Mouse (Mus musculus): ENCODE measurements around the gene Asxl2. TPM values are rescaled to one million over a fixed set of nuclear protein-coding genes. Genes with fewer than 3 reads are reported as not detected.

Gene Asxl2
- polyA plus RNA-seq, 1 experiment, result 17.3 TPM

DNA sequence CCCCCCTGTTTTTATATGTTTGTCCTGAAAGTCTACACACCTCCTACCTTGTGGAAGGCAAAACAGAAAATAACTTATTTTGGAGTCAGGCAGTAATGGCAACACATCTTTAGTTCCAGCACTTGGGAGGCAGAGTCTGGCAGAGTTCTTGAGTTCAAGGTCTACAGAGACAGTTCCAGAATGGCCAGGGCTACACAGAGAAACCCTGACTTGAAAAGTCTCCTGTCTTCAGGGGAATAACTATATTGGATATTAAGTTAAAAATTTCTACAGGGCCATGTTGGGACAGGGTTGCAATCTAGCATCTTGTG, 3.7 kb downstream of the Asxl2 start:
- no peak overlapping the region for H3K4me3 ChIP-seq (ENCODE audit: control insufficient read depth, insufficient read depth, low read length)
- TF ChIP-seq POLR2A (IDR thresholded peaks at IDR 0.05; ENCODE audit: control insufficient read depth, extremely low read depth, insufficient read depth, low read length, poor library complexity), result no peak
- no peak for TF ChIP-seq CTCF (IDR thresholded peaks at IDR 0.05; ENCODE audit: borderline replicate concordance, control insufficient read depth, extremely low read depth, insufficient read depth, low read length, poor library complexity)
- no peaks in the 10 kb centered on the region for H3K27me3 ChIP-seq (ENCODE audit: control insufficient read depth, insufficient read depth, low read length)
- no peak overlapping the region for H3K27ac ChIP-seq (ENCODE audit: control insufficient read depth, insufficient read depth, low read length)
- DNase-seq, result no peak
- no peaks in the 10 kb centered on the region for H3K36me3 ChIP-seq (ENCODE audit: control insufficient read depth, insufficient read depth, low read length)
- peaks cover 5% of the 10 kb centered on the region; the same call in 1 of the 2 replicates for H3K4me1 ChIP-seq (replicated peaks; ENCODE audit: control insufficient read depth, insufficient read depth, low read length)

GRCm38 (mm10) chr12:3430985-3431384, 4.3 kb downstream of the Asxl2 start:
- no peak for DNase-seq
- H3K4me3 ChIP-seq (ENCODE audit: control insufficient read depth, insufficient read depth, low read length), result no peak overlapping the region
- H3K27ac ChIP-seq (ENCODE audit: control insufficient read depth, insufficient read depth, low read length), result no peak overlapping the region
- H3K36me3 ChIP-seq (ENCODE audit: control insufficient read depth, insufficient read depth, low read length), result no peaks in the 10 kb centered on the region
- 0 out of 2 replicates have a peak, but pooled peaks cover 2% of the 10 kb centered on the region for H3K4me1 ChIP-seq (replicated peaks; ENCODE audit: control insufficient read depth, insufficient read depth, low read length)
- H3K27me3 ChIP-seq (ENCODE audit: control insufficient read depth, insufficient read depth, low read length), result no peaks in the 10 kb centered on the region
- TF ChIP-seq CTCF (IDR thresholded peaks at IDR 0.05; ENCODE audit: borderline replicate concordance, control insufficient read depth, extremely low read depth, insufficient read depth, low read length, poor library complexity) (no peak), POLR2A (IDR thresholded peaks at IDR 0.05; ENCODE audit: control insufficient read depth, extremely low read depth, insufficient read depth, low read length, poor library complexity) (no peak)

DNA sequence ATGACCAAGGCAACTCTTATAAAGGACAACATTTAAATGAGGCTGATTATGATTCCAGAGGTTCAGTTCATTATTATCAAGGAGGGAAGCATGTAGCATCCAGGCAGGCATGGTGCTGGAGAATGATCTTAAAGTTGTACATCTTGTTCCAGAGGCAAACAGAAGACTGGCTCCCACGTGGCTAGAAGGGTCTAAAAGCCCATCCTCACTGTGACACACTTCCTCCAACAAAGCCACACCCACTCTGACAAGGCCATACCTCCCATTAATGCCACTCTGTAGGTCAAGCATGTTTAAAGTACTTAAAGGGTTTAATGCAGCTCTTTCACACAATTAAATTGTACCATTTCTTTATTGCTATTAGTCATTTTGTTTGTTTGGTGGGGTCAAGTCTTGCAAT, 7.1 kb downstream of the Asxl2 start:
- no peaks in the 10 kb centered on the region for H3K36me3 ChIP-seq (ENCODE audit: control insufficient read depth, insufficient read depth, low read length)
- DNase-seq, result no peak
- no peaks in the 10 kb centered on the region for H3K27me3 ChIP-seq (ENCODE audit: control insufficient read depth, insufficient read depth, low read length)
- no peak overlapping the region for H3K4me3 ChIP-seq (ENCODE audit: control insufficient read depth, insufficient read depth, low read length)
- no peak overlapping the region for H3K27ac ChIP-seq (ENCODE audit: control insufficient read depth, insufficient read depth, low read length)
- H3K4me1 ChIP-seq (replicated peaks; ENCODE audit: control insufficient read depth, insufficient read depth, low read length), result no peaks in the 10 kb centered on the region
- TF ChIP-seq POLR2A (IDR thresholded peaks at IDR 0.05; ENCODE audit: control insufficient read depth, extremely low read depth, insufficient read depth, low read length, poor library complexity) (no peak), CTCF (IDR thresholded peaks at IDR 0.05; ENCODE audit: borderline replicate concordance, control insufficient read depth, extremely low read depth, insufficient read depth, low read length, poor library complexity) (no peak)
- WGBS, result 19% methylated on average over 1 of the region's 1 CpGs

GRCm38 (mm10) chr12:3436446-3436845, 9.8 kb downstream of the Asxl2 start:
- 80% methylated on average over 5 of the region's 5 CpGs for WGBS
- DNase-seq, result no peak
- H3K27me3 ChIP-seq (ENCODE audit: control insufficient read depth, insufficient read depth, low read length), result no peaks in the 10 kb centered on the region
- no peak overlapping the region for H3K27ac ChIP-seq (ENCODE audit: control insufficient read depth, insufficient read depth, low read length)
- H3K36me3 ChIP-seq (ENCODE audit: control insufficient read depth, insufficient read depth, low read length), result no peaks in the 10 kb centered on the region
- H3K4me1 ChIP-seq (replicated peaks; ENCODE audit: control insufficient read depth, insufficient read depth, low read length), result no peaks in the 10 kb centered on the region; the same call in 1 of the 2 replicates
- no peak overlapping the region for H3K4me3 ChIP-seq (ENCODE audit: control insufficient read depth, insufficient read depth, low read length)
- TF ChIP-seq CTCF (IDR thresholded peaks at IDR 0.05; ENCODE audit: borderline replicate concordance, control insufficient read depth, extremely low read depth, insufficient read depth, low read length, poor library complexity), result no peak
- no peak for TF ChIP-seq POLR2A (IDR thresholded peaks at IDR 0.05; ENCODE audit: control insufficient read depth, extremely low read depth, insufficient read depth, low read length, poor library complexity)

- H3K36me3 ChIP-seq (ENCODE audit: control insufficient read depth, insufficient read depth, low read length), result peaks cover under 1% of the 10 kb centered on the region
- H3K4me3 ChIP-seq (ENCODE audit: control insufficient read depth, insufficient read depth, low read length), result no peak overlapping the region
- no peak overlapping the region for H3K27ac ChIP-seq (ENCODE audit: control insufficient read depth, insufficient read depth, low read length)
- 97% methylated on average over 1 of the region's 1 CpGs for WGBS
- no peaks in the 10 kb centered on the region for H3K27me3 ChIP-seq (ENCODE audit: control insufficient read depth, insufficient read depth, low read length)
- TF ChIP-seq CTCF (IDR thresholded peaks at IDR 0.05; ENCODE audit: borderline replicate concordance, control insufficient read depth, extremely low read depth, insufficient read depth, low read length, poor library complexity), result no peak
- no peak for TF ChIP-seq POLR2A (IDR thresholded peaks at IDR 0.05; ENCODE audit: control insufficient read depth, extremely low read depth, insufficient read depth, low read length, poor library complexity)
- no peaks in the 10 kb centered on the region; the same call in 1 of the 2 replicates for H3K4me1 ChIP-seq (replicated peaks; ENCODE audit: control insufficient read depth, insufficient read depth, low read length)
- no peak for DNase-seq
Measured at GRCm38 (mm10) chr12:3437815-3438214, 11.2 kb downstream of the Asxl2 start.

GRCm38 (mm10) chr12:3440916-3441315, 14.3 kb downstream of the Asxl2 start:
- Histone ChIP-seq H3K36me3 (ENCODE audit: control insufficient read depth, insufficient read depth, low read length) (peaks cover 15% of the 10 kb centered on the region), H3K27ac (ENCODE audit: control insufficient read depth, insufficient read depth, low read length) (no peak overlapping the region), H3K4me3 (ENCODE audit: control insufficient read depth, insufficient read depth, low read length) (no peak overlapping the region)

GRCm38 (mm10) chr12:3441361-3441760, 14.7 kb downstream of the Asxl2 start:
- no peak for TF ChIP-seq CTCF (IDR thresholded peaks at IDR 0.05; ENCODE audit: borderline replicate concordance, control insufficient read depth, extremely low read depth, insufficient read depth, low read length, poor library complexity)
- WGBS, result 26% methylated on average over 5 of the region's 5 CpGs
- H3K4me3 ChIP-seq (ENCODE audit: control insufficient read depth, insufficient read depth, low read length), result no peak overlapping the region
- peaks cover 15% of the 10 kb centered on the region for H3K36me3 ChIP-seq (ENCODE audit: control insufficient read depth, insufficient read depth, low read length)
- no peak for DNase-seq
- no peaks in the 10 kb centered on the region for H3K27me3 ChIP-seq (ENCODE audit: control insufficient read depth, insufficient read depth, low read length)
- H3K4me1 ChIP-seq (replicated peaks; ENCODE audit: control insufficient read depth, insufficient read depth, low read length), result no peaks in the 10 kb centered on the region; the same call in 1 of the 2 replicates
- H3K27ac ChIP-seq (ENCODE audit: control insufficient read depth, insufficient read depth, low read length), result no peak overlapping the region

More at GRCm38 (mm10) chr12:3440916-3441315, 14.3 kb downstream of the Asxl2 start:
- WGBS, result 87% methylated on average over 2 of the region's 2 CpGs
- Histone ChIP-seq H3K4me1 (replicated peaks; ENCODE audit: control insufficient read depth, insufficient read depth, low read length) (no peaks in the 10 kb centered on the region; the same call in 1 of the 2 replicates), H3K27me3 (ENCODE audit: control insufficient read depth, insufficient read depth, low read length) (no peaks in the 10 kb centered on the region)
- DNase-seq, result no peak
- no peak for TF ChIP-seq CTCF (IDR thresholded peaks at IDR 0.05; ENCODE audit: borderline replicate concordance, control insufficient read depth, extremely low read depth, insufficient read depth, low read length, poor library complexity)
- no peak for TF ChIP-seq POLR2A (IDR thresholded peaks at IDR 0.05; ENCODE audit: control insufficient read depth, extremely low read depth, insufficient read depth, low read length, poor library complexity)
